Mouse (Mus musculus): Measurements from ENCODE around the gene Gm14326. TPM values are rescaled to one million over a fixed set of nuclear protein-coding genes. Genes with fewer than 3 reads are reported as not detected.
"Not testable (repeated sequence)": the region's sequence is repeated elsewhere in the genome, so short reads cannot be mapped to it uniquely, and the experiment has no call there.

Gene Gm14326
- total RNA-seq (2014; rRNA removed) (5.0 and 6.9 TPM in 2 replicates), polyA plus RNA-seq (2015; fragmentation: Nextera tagmentation; extraction: Ambion mirVana) (21.0 and 24.4 TPM in 2 replicates)

DNA sequence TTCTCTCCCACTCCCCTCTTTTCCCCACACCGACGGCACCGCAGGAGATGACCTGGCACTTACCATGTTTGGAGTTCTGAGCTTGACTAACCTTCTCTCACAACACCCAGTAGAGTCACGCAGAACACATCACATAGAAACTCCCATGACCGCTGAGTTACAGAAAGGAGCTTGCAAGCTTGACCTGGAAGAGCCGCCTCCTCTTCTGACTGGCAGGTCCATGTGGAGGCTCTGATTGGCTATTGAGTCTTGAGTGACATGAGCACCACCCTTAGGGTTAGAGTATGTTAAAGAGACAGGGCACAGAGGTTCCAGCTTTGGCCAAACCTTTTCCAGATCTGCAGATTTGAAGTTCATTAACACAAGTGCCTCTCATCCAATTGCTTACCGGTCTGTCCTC, at the start of gene Gm14326:
TSS of gene Gm14326 (minus strand) at position 153 of the 400 bp plus-strand sequence.
- not testable (repeated sequence) for H3K9me3 ChIP-seq (ENCODE audit: low read length); H3K9ac ChIP-seq (replicated peaks; ENCODE audit: low read length); ATAC-seq; H3K27me3 ChIP-seq (ENCODE audit: insufficient read depth, low read length); H3K4me1 ChIP-seq (ENCODE audit: insufficient read depth, low read length); H3K36me3 ChIP-seq (ENCODE audit: insufficient read depth, low read length)
- H3K4me3 ChIP-seq (ENCODE audit: low read length): peak within 1 kb of the TSS; percentile 37
- DNase-seq (ENCODE audit: low spot score): peak; percentile 23
- H3K4me2 ChIP-seq (ENCODE audit: low read depth, low read length): peak within 1 kb of the TSS; percentile 39; the same call in 1 of the 2 replicates
- 0 out of 2 replicates have a peak within 1 kb of the TSS, but pooled peaks have one; percentile 54 for H3K27ac ChIP-seq
- WGBS: 0% methylated on average over 4 of the region's 7 CpGs

DNA sequence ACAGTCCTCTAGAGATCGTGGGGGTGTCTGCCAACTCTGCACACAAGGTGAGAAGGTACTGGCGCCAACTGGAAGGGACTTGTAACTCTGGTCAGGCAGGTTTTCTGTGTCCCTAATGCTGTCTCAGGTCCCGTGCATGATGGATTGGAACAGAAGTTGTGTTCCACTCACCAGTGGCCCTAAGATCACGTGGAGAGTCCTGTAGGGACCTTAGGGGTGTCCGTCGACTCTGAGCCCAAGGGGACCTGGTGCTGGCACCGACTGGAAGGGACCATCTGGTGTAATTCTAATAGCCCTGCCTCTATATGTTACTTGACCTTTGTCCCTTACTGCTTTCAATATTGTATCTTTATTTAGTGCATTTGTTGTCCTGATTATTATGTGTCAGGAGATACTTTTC, 17.7 kb upstream of the Gm14326 start:
- not testable (repeated sequence) for H3K9ac ChIP-seq (replicated peaks; ENCODE audit: low read length); H3K27me3 ChIP-seq (ENCODE audit: insufficient read depth, low read length); H3K4me1 ChIP-seq (ENCODE audit: insufficient read depth, low read length); H3K27ac ChIP-seq; H3K4me3 ChIP-seq (ENCODE audit: low read length); H3K9me3 ChIP-seq (ENCODE audit: low read length); H3K4me2 ChIP-seq (ENCODE audit: low read depth, low read length); ATAC-seq; DNase-seq (ENCODE audit: low spot score); H3K36me3 ChIP-seq (ENCODE audit: insufficient read depth, low read length)
- 89% methylated on average over 7 of the region's 7 CpGs for WGBS

DNA sequence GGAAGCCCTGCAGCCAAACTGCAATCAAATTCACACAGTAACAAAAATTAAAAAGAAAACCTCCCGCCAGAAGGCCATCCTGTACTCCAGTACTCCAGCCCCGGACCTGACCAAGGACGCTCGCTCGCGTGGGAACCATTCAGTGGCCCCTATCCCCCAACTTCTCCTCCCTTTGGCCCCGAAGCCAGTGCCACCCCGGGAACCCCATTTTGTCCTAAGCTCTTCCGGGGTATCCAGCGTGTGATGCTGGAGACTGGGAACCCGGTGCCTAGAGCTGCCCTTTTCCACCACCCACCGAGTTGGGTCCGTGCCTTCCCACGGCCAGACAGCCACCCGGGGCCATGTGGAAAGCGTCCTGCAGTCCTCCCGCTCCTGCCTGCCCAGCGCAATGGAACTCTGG, 363 bp downstream of the Gm14326 start:
- H3K4me2 ChIP-seq (ENCODE audit: low read depth, low read length): peak overlapping the region; percentile 39; the same call in 1 of the 2 replicates
- under 1% methylated on average over 18 of the region's 18 CpGs for WGBS
- H3K27me3 ChIP-seq (ENCODE audit: insufficient read depth, low read length); H3K4me1 ChIP-seq (ENCODE audit: insufficient read depth, low read length); H3K36me3 ChIP-seq (ENCODE audit: insufficient read depth, low read length); ATAC-seq; H3K9ac ChIP-seq (replicated peaks; ENCODE audit: low read length); H3K9me3 ChIP-seq (ENCODE audit: low read length): not testable (repeated sequence)
- peak overlapping the region; percentile 37 for H3K4me3 ChIP-seq (ENCODE audit: low read length)
- H3K27ac ChIP-seq: 0 out of 2 replicates have a peak overlapping the region, but pooled peaks have one; percentile 54
- DNase-seq (ENCODE audit: low spot score): peak; percentile 1

DNA sequence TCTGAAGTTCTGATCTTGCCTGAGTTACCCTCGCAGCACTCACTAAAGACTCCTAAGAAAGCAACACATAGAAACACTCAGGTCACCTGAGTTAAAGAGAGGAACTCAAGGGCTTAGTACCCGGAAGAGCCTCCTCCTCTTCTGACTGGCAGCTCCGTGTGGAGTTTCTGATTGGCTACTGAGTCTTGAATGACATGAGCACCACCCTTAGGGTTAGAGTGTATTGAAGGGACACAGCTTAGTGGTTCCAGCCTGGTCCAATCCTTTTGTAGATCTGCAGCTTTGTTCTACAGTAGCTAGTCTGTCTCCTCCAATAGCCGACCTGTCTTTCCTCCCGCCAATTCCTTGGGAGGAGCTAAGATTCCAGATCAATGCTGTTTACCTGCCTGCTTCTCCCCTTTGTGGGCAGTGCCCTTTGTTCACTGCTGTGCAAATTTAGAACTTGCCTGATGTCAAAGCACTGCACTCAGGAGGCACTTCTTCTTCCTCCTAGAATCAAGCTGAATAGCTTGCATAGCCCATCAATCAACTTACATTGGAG, 31.5 kb downstream of the Gm14326 start, which contains the start of gene Zfp972:
TSS of gene Zfp972 (minus strand) at position 51 of the 541 bp plus-strand sequence.
- H3K27ac ChIP-seq; H3K4me1 ChIP-seq (ENCODE audit: insufficient read depth, low read length); H3K36me3 ChIP-seq (ENCODE audit: insufficient read depth, low read length); H3K4me2 ChIP-seq (ENCODE audit: low read depth, low read length); H3K9ac ChIP-seq (replicated peaks; ENCODE audit: low read length); H3K4me3 ChIP-seq (ENCODE audit: low read length); H3K9me3 ChIP-seq (ENCODE audit: low read length); ATAC-seq; DNase-seq (ENCODE audit: low spot score); H3K27me3 ChIP-seq (ENCODE audit: insufficient read depth, low read length): not testable (repeated sequence)
- 71% methylated on average over 4 of the region's 5 CpGs for WGBS

DNA sequence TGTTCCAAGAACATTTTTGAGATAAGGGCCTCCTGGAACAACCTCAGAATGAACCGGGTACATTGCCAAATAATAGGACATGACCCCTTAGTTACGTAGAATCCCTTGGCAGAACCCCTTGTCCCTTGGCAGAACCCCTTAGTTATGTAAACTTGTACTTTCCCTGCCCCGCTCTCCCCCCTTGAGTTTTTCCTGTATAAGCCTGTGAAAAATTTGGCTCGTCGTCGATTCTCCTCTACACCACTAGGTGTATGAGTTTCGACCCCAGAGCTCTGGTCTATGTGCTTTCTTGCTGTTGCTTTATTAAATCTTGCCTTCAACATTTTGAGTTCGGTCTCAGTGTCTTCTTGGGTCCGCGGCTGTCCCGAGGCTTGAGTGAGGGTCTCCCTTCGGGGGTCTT, 53.8 kb downstream of the Gm14326 start:
- H3K27ac ChIP-seq; H3K27me3 ChIP-seq (ENCODE audit: insufficient read depth, low read length); H3K4me3 ChIP-seq (ENCODE audit: low read length); ATAC-seq; DNase-seq (ENCODE audit: low spot score); H3K9me3 ChIP-seq (ENCODE audit: low read length); H3K36me3 ChIP-seq (ENCODE audit: insufficient read depth, low read length); H3K4me2 ChIP-seq (ENCODE audit: low read depth, low read length); H3K4me1 ChIP-seq (ENCODE audit: insufficient read depth, low read length); H3K9ac ChIP-seq (replicated peaks; ENCODE audit: low read length): not testable (repeated sequence)
- WGBS: no CpG with 5 or more reads among the region's 12 CpGs

DNA sequence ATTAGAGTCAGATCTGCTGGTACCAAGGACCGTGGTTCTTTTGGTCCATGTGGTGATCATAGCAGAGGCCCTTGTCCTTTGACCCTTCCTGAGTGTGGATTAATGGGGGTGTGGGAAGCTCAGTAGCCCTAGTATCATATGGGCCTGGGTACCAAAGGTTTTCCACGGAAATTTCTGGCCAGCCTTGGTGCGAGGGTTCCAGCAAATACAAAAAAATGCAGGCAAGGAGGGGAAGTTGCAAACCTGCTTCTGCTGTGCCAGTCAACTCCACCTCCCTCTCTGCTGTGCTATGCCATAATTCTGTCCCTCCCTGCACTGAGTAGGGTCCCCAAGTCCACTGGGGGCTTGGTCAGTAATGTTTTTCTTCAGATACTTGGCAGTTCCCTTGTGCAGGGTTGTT, 58.9 kb downstream of the Gm14326 start:
- H3K27me3 ChIP-seq (ENCODE audit: insufficient read depth, low read length); H3K9ac ChIP-seq (replicated peaks; ENCODE audit: low read length); DNase-seq (ENCODE audit: low spot score); ATAC-seq; H3K4me1 ChIP-seq (ENCODE audit: insufficient read depth, low read length); H3K36me3 ChIP-seq (ENCODE audit: insufficient read depth, low read length); H3K4me2 ChIP-seq (ENCODE audit: low read depth, low read length); H3K4me3 ChIP-seq (ENCODE audit: low read length); H3K9me3 ChIP-seq (ENCODE audit: low read length); H3K27ac ChIP-seq: not testable (repeated sequence)
- WGBS: 69% methylated on average over 2 of the region's 3 CpGs

DNA sequence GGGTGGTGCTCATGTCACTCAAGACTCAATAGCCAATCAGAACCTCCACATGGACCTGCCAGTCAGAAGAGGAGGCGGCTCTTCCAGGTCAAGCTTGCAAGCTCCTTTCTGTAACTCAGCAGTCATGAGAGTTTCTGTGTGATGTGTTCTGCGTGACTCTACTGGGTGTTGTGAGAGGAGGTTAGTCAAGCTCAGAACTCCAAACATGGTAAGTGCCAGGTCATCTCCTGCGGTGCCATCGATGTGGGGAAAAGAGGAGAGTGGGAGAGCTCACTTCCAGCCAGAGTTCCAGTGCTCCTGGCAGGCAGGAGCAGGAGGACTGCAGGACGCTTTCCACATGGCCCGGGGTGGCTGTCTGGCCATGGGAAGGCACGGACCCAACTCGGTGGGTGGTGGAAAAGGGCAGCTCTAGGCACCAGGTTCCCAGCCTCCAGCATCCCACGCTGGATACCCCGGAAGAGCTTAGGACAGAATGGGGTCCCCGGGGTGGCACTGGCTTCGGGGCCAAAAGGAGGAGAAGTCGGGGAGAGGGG, 60.0 kb downstream of the Gm14326 start, which contains the start of gene Gm14327:
TSS of gene Gm14327 (plus strand) at position 51 of the 533 bp plus-strand sequence.
- 22% methylated on average over 8 of the region's 13 CpGs for WGBS
- H3K27me3 ChIP-seq (ENCODE audit: insufficient read depth, low read length); H3K9ac ChIP-seq (replicated peaks; ENCODE audit: low read length); DNase-seq (ENCODE audit: low spot score); H3K27ac ChIP-seq; H3K4me2 ChIP-seq (ENCODE audit: low read depth, low read length); H3K4me1 ChIP-seq (ENCODE audit: insufficient read depth, low read length); H3K36me3 ChIP-seq (ENCODE audit: insufficient read depth, low read length); H3K4me3 ChIP-seq (ENCODE audit: low read length); H3K9me3 ChIP-seq (ENCODE audit: low read length); ATAC-seq: not testable (repeated sequence)

DNA sequence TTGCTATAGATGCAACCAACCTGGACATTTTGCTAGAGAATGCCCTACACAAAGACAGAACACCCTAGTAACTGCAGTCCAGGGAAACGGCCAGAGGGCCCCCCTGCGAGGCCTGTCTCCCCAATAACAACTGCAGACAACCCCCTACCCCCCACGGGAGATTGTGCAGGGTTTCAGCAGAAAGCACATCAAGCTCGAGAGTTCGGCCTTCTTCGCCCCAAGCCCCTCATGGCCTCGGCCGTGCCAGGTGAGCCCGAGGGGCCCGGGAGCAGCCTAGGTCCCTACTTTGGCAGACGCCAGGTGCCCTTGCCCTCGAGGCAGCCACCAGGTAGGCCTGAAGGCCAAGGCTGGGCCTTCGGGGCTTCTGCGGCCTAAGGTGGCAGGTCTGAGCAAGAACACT, 69.4 kb downstream of the Gm14326 start:
- ATAC-seq; H3K36me3 ChIP-seq (ENCODE audit: insufficient read depth, low read length); H3K4me1 ChIP-seq (ENCODE audit: insufficient read depth, low read length); H3K4me2 ChIP-seq (ENCODE audit: low read depth, low read length); DNase-seq (ENCODE audit: low spot score); H3K27me3 ChIP-seq (ENCODE audit: insufficient read depth, low read length); H3K4me3 ChIP-seq (ENCODE audit: low read length); H3K27ac ChIP-seq; H3K9ac ChIP-seq (replicated peaks; ENCODE audit: low read length); H3K9me3 ChIP-seq (ENCODE audit: low read length): not testable (repeated sequence)
- 93% methylated on average over 10 of the region's 14 CpGs for WGBS
